Mouse (Mus musculus): ENCODE measurements at regions not wholly inside any gene's neighbourhood (a gene's known extent, or its start where the extent isn't known, plus 50 kb on each side); places are given as distances from the start of the nearest gene placed in this dataset.

GRCm38 (mm10) chr8:100796628-100797027 is 1380.4 kb upstream of the Cdh8 start:
- TF ChIP-seq CTCF (IDR thresholded peaks at IDR 0.05; ENCODE audit: borderline replicate concordance, insufficient read depth, low read length) = no peak
- no peak for TF ChIP-seq POLR2A (IDR thresholded peaks at IDR 0.05; ENCODE audit: low read depth, low read length)
- no peak overlapping the region for H3K4me3 ChIP-seq (ENCODE audit: insufficient read depth, low read length)
- no peak overlapping the region for H3K27ac ChIP-seq (ENCODE audit: insufficient read depth, low read length)
- no peaks in the 10 kb centered on the region for H3K4me1 ChIP-seq (ENCODE audit: control insufficient read depth, insufficient read depth, low read length)

GRCm38 (mm10) chr8:100793951-100794350 is 1377.7 kb upstream of the Cdh8 start:
- Histone ChIP-seq H3K4me1 (ENCODE audit: control insufficient read depth, insufficient read depth, low read length) (no peaks in the 10 kb centered on the region), H3K4me3 (ENCODE audit: insufficient read depth, low read length) (no peak overlapping the region), H3K27ac (ENCODE audit: insufficient read depth, low read length) (no peak overlapping the region)
- TF ChIP-seq CTCF (IDR thresholded peaks at IDR 0.05; ENCODE audit: borderline replicate concordance, insufficient read depth, low read length) = no peak

- no peaks in the 10 kb centered on the region for H3K4me1 ChIP-seq (ENCODE audit: control insufficient read depth, insufficient read depth, low read length)
- no peak overlapping the region for H3K4me3 ChIP-seq (ENCODE audit: insufficient read depth, low read length)
- TF ChIP-seq CTCF (IDR thresholded peaks at IDR 0.05; ENCODE audit: borderline replicate concordance, insufficient read depth, low read length) = no peak
- TF ChIP-seq POLR2A (IDR thresholded peaks at IDR 0.05; ENCODE audit: low read depth, low read length) = no peak
- H3K27ac ChIP-seq (ENCODE audit: insufficient read depth, low read length) = no peak overlapping the region
These were observed 1374.4 kb upstream of the Cdh8 start for GRCm38 (mm10) chr8:100790592-100791141.

GRCm38 (mm10) chr8:100788132-100788531 is 1371.9 kb upstream of the Cdh8 start:
- Histone ChIP-seq H3K4me1 (ENCODE audit: control insufficient read depth, insufficient read depth, low read length) (no peaks in the 10 kb centered on the region), H3K27ac (ENCODE audit: insufficient read depth, low read length) (no peak overlapping the region), H3K4me3 (ENCODE audit: insufficient read depth, low read length) (no peak overlapping the region)
- no peak for TF ChIP-seq CTCF (IDR thresholded peaks at IDR 0.05; ENCODE audit: borderline replicate concordance, insufficient read depth, low read length)
- TF ChIP-seq POLR2A (IDR thresholded peaks at IDR 0.05; ENCODE audit: low read depth, low read length) = no peak

- H3K27ac ChIP-seq (ENCODE audit: insufficient read depth, low read length) = no peak overlapping the region
- no peaks in the 10 kb centered on the region for H3K4me1 ChIP-seq (ENCODE audit: control insufficient read depth, insufficient read depth, low read length)
- H3K4me3 ChIP-seq (ENCODE audit: insufficient read depth, low read length) = no peak overlapping the region
- TF ChIP-seq POLR2A (IDR thresholded peaks at IDR 0.05; ENCODE audit: low read depth, low read length) (no peak), CTCF (IDR thresholded peaks at IDR 0.05; ENCODE audit: borderline replicate concordance, insufficient read depth, low read length) (peak; percentile 43; the same call in 1 of the 2 replicates)
These were observed 1356.6 kb upstream of the Cdh8 start for GRCm38 (mm10) chr8:100772742-100773370.

- TF ChIP-seq POLR2A (IDR thresholded peaks at IDR 0.05; ENCODE audit: low read depth, low read length) (no peak), CTCF (IDR thresholded peaks at IDR 0.05; ENCODE audit: borderline replicate concordance, insufficient read depth, low read length) (no peak)
- H3K4me3 ChIP-seq (ENCODE audit: insufficient read depth, low read length) = no peak overlapping the region
- no peaks in the 10 kb centered on the region for H3K4me1 ChIP-seq (ENCODE audit: control insufficient read depth, insufficient read depth, low read length)
- H3K27ac ChIP-seq (ENCODE audit: insufficient read depth, low read length) = no peak overlapping the region
These were observed 1353.3 kb upstream of the Cdh8 start for GRCm38 (mm10) chr8:100769617-100770016.

- Histone ChIP-seq H3K4me1 (ENCODE audit: control insufficient read depth, insufficient read depth, low read length) (no peaks in the 10 kb centered on the region), H3K27ac (ENCODE audit: insufficient read depth, low read length) (no peak overlapping the region), H3K4me3 (ENCODE audit: insufficient read depth, low read length) (no peak overlapping the region)
- TF ChIP-seq POLR2A (IDR thresholded peaks at IDR 0.05; ENCODE audit: low read depth, low read length) = no peak
- no peak for TF ChIP-seq CTCF (IDR thresholded peaks at IDR 0.05; ENCODE audit: borderline replicate concordance, insufficient read depth, low read length)
These were observed 1317.7 kb upstream of the Cdh8 start for GRCm38 (mm10) chr8:100733927-100734326.

- H3K27ac ChIP-seq (ENCODE audit: insufficient read depth, low read length) = no peak overlapping the region
- H3K4me3 ChIP-seq (ENCODE audit: insufficient read depth, low read length) = no peak overlapping the region
- TF ChIP-seq CTCF (IDR thresholded peaks at IDR 0.05; ENCODE audit: borderline replicate concordance, insufficient read depth, low read length) (no peak), POLR2A (IDR thresholded peaks at IDR 0.05; ENCODE audit: low read depth, low read length) (no peak)
- H3K4me1 ChIP-seq (ENCODE audit: control insufficient read depth, insufficient read depth, low read length) = no peaks in the 10 kb centered on the region
These were observed 1286.1 kb upstream of the Cdh8 start for GRCm38 (mm10) chr8:100702365-100702764.

GRCm38 (mm10) chr8:100695043-100695442 is 1278.8 kb upstream of the Cdh8 start:
- Histone ChIP-seq H3K27ac (ENCODE audit: insufficient read depth, low read length) (no peak overlapping the region), H3K4me3 (ENCODE audit: insufficient read depth, low read length) (no peak overlapping the region), H3K4me1 (ENCODE audit: control insufficient read depth, insufficient read depth, low read length) (no peaks in the 10 kb centered on the region)
- TF ChIP-seq POLR2A (IDR thresholded peaks at IDR 0.05; ENCODE audit: low read depth, low read length) (no peak), CTCF (IDR thresholded peaks at IDR 0.05; ENCODE audit: borderline replicate concordance, insufficient read depth, low read length) (no peak)

GRCm38 (mm10) chr8:100678580-100678979 is 1262.3 kb upstream of the Cdh8 start:
- H3K4me3 ChIP-seq (ENCODE audit: insufficient read depth, low read length) = no peak overlapping the region
- no peaks in the 10 kb centered on the region for H3K4me1 ChIP-seq (ENCODE audit: control insufficient read depth, insufficient read depth, low read length)
- no peak for TF ChIP-seq CTCF (IDR thresholded peaks at IDR 0.05; ENCODE audit: borderline replicate concordance, insufficient read depth, low read length)
- TF ChIP-seq POLR2A (IDR thresholded peaks at IDR 0.05; ENCODE audit: low read depth, low read length) = no peak
- H3K27ac ChIP-seq (ENCODE audit: insufficient read depth, low read length) = no peak overlapping the region

Measured in embryonic fibroblast, embryonic 13.5 days (primary cell).